Mouse (Mus musculus) cerebellum, adult 2 months (tissue): Measurements from ENCODE around the gene Orm2.

Experiments used
- CTCF ChIP-seq: fragments of 200-500 bp; IDR thresholded peaks from 2 replicates; pipeline ENCODE4 v1.5.1; 2011; ENCODE audit warnings: low read depth, mild to moderate bottlenecking, control low read depth, low read length, moderate library complexity, borderline replicate concordance; ENCODE audit not compliant: insufficient read depth
- POLR2A ChIP-seq: fragments of 200-500 bp; IDR thresholded peaks from 2 replicates; pipeline ENCODE4 v1.6.1; 2011; ENCODE audit warnings: low read length, control low read depth, borderline replicate concordance; ENCODE audit not compliant: insufficient read depth

GRCm38 (mm10) chr4:63399691-63400270 lies 37.5 kb downstream of the Orm2 start:
- TF ChIP-seq CTCF, result no peak
- no peak for TF ChIP-seq POLR2A
